Mouse (Mus musculus) CH12F3 (cell line): ENCODE data around the gene Thap11.

ENCODE experiments used
- in situ Hi-C: fragments of 300-500 bp; cut with MboI; formaldehyde crosslinking; loops from 2 replicates; pipeline ENCODE4 v1.14.3; 2020; ENCODE audit warnings: low sequenced_read_pairs

Thap11 gene

DNA sequence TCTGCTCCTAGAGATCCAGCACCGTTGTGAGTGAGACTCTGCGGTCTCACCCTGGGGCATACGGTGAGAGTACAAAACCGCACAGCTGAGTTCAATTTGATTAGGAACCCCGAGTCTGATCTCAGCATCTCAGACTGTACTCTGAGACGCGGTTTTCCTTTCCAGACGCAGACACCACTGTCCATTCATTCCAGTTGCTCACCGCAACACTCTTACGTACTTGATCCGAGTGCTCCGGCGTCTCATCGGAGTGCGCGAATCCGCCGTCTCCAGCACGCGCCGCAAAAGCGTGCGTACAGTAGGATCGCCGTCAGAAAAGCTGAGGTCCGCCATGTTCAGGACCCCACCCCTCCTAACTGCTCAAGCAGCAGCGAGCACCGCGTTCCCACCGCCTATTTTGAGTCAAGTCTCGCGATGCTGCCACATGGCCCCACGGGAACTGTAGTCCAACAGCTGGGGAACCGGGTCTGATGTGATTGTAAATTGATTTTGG lies 3.2 kb upstream of the Thap11 start:
- in situ Hi-C loops = no loop called here

DNA sequence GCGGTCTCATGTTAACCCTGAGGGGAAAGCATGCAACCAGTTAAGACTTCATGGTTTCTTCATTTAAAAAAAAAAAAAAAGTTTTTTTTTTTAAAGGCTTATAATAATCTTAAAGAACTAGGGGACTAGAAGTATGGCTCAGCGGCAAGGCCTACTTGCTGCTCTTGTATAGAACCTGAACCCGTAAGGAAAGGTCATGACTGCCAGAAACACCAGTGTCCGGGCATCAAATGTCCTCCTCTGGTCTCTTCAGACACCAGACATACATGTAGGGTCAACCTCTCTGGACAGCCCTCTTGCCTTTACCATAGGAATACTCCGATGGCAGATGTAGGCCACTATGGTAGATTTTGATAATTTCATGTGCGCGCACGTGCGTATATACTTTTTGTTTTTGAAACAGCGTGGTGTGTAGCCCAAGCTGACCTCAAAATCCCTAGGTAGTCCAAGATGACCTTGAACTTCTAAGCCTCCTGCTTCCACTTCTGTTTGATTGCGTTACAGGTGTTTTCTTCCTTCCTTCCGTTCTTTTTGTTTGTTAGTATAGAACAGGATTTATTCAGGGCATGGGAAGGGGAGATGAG lies 2.7 kb upstream of the Thap11 start:
- in situ Hi-C loops = no loop called here

DNA sequence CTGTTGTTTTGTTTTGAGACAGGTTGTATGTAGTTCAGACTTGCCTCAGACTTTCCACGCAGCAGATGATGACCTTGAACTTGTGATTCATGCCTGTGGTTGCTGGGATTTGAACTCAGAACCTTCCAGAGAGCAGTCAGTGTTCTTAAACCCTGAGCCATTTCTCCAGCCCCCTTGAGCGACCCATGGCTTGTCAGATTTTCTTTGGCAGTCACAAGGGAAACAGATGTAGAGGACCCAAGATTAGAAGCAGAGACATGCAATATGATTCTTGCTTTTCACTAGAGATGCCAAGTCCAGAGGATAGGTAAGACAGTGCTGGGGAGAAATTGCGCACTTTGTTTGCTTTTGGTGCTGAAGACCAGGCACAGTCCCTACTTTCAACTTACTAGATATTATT lies 1.8 kb upstream of the Thap11 start, which contains the start of gene Cenpt:
Gene Cenpt, minus strand, starts transcription at position 101 of the 400 bp plus-strand sequence.
- in situ Hi-C loops = no loop called here

DNA sequence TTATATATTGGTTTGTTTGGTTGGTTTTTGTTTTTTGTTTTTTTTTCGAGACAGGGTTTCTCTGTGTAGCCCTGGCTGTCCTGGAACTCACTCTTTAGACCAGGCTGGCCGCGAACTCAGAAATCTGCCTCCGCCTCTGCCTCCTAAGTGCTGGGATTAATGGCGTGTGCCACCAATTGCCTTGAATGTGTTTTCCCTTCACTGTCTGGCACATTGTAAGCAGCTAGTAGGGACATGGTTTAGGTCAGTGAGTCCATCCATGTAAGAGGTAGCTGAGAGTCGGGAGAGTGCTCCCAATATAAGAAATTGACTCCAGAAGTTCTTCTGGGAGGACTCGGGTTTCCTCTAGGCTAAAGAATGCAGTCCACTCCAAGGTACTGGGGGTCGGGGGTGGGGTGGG lies 629 bp upstream of the Thap11 start:
- in situ Hi-C loops = no loop called here

DNA sequence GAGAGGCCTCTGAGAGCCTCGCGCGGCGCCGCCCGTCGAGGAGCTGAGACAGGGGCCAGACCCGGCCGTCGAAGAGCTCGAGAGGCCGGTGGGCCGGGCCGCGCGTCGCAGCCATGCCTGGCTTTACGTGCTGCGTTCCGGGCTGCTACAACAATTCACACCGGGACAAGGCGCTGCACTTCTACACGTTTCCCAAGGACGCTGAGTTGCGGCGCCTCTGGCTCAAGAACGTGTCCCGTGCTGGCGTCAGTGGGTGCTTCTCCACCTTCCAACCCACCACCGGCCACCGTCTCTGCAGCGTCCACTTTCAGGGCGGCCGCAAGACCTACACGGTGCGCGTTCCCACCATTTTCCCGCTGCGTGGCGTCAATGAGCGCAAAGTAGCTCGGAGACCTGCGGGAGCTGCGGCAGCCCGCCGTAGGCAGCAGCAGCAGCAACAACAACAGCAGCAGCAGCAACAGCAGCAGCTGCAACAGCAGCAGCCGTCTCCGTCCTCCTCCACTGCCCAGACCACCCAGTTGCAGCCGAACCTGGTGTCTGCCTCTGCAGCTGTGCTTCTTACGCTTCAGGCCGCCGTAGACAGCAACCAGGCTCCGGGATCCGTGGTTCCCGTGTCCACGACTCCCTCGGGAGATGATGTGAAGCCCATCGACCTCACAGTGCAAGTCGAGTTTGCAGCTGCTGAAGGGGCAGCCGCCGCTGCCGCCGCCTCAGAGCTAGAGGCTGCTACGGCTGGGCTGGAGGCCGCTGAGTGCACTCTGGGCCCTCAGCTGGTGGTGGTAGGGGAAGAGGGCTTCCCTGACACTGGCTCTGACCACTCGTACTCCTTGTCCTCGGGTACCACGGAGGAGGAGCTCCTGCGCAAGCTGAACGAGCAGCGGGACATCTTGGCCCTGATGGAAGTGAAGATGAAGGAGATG lies 576 bp downstream of the Thap11 start:
- in situ Hi-C loops = no loop called here

DNA sequence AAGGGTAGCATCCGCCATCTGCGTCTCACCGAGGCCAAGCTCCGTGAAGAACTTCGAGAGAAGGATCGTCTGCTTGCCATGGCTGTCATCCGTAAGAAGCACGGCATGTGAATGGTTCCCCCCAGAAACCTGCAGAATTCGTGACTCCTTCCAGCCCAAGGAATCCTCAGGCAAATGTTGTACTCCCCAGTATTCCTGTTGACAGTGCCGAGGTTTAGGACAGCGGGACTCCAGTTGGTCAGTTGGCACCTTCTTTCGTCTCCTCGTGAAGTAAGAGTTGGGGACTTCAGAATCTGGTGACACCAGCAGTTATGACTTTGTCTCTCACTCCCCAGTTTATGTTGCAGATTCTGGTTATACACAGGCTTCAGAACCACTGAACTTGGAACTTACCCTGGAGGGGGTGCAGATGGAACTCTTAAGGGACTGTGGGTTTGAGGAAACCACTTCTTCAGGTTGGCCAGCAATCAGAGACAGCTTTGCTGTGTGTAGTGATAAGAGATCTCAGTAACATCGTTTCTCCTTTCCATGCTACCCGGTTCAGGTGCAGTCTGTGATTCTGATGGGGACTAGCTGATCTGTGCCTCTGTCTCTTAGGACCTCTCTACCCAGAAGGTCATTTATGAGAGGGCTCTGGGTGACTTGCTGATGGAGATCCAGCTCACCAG lies 1.4 kb downstream of the Thap11 start:
- in situ Hi-C loops = no loop called here

DNA sequence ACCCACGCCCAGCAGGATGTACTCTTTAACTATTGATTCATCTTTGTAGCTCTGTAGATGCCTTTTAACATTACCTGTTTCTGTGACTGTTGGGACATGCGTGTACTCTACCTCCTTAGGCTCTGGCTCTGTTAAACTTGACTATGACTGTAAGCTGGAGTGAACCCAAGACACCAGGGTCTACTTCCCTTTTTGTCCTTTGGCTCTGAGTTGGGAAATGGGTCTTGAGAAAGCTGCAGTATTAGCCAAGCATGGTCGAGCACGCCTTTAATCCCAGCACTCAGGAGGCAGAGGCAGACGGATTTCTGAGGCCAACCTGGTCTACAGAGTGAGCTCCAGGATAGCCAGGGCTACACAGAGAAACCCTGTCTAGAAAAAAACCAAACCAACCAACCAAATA lies 3.6 kb downstream of the Thap11 start:
- in situ Hi-C loops = no loop called here

DNA sequence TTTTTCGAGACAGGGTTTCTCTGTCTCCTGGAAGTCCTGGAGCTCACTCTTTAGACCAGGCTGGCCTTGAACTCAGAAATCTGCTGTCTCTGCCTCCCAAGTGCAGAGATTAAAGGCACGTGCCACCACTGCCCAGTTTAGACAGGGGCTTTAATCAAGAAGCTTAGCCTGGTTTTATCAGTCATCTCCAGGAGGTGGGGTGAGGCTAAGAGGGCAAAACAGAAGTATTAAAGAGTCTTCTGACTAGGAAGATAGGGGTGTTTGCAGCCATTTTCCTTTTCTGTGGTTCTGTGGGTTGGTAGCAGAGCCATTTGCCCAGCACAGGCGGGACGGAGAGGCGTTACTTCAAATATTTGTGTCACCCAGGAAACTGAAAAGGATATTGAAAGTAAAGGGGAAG lies 4.4 kb downstream of the Thap11 start:
- in situ Hi-C loops = no loop called here

DNA sequence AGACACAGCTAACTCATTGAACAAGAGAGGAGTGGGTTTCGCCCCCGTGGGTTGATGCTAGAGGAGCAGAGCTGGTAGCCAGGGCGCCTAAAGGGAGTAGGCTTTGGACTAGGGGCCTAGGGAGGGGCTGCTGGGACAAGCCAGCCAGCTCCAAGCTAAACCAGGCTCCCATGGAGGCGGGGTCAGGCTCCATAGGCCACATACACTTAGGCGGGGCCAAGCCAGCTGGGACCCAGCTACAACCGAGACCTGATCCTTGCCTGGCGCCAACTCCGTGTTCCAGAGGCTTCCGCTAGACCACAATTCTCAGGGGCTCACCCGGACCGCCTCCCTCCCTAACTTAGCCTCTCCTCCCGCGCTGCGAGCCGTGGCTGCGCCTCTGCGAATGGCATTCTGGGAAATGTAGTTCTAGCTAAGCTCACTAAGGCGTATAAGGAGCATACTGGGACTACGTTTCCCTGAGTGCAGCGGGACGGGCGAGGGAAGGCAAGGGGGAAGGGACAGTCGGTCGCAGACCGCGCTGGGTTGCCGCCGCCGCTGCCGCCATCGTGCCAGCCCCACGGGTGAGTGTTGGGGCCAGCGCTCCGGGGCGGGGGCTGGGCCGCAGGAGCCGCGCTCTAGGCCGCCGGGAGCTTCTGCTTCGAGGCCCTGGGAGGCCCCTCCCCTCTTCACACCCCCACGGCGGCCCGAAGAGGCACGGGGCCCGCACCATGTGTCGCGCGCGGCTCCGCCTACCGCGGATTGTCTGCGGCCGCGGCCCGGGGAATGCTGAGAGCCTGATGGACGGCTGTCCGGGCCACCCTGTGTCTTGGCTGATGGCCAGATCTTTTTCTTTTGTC lies 5.4 kb downstream of the Thap11 start, which contains the start of gene Nutf2:
Gene Nutf2, plus strand, starts transcription at position 438 of the 839 bp plus-strand sequence.
- in situ Hi-C loops = no loop called here

DNA sequence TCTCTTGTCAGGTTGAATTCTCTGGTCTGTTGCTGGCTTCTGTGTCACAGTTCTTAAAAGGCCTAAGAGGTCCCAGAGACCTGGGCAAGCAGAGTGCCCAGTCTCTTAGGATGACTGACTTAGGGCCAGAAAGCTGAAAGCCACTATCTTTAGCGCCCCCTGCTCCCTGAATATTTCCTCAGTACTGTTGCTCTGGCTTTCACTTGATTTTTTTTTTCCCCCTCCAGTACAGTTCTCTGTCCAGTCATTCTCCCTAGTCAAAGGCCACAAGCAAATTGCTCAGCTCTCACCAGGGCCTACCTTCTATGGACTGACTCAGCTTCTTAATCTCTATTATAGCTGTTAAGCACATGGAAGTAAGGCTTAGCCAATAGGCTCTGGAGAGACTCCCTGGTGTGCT lies 7.0 kb downstream of the Thap11 start:
- in situ Hi-C loops = no loop called here

DNA sequence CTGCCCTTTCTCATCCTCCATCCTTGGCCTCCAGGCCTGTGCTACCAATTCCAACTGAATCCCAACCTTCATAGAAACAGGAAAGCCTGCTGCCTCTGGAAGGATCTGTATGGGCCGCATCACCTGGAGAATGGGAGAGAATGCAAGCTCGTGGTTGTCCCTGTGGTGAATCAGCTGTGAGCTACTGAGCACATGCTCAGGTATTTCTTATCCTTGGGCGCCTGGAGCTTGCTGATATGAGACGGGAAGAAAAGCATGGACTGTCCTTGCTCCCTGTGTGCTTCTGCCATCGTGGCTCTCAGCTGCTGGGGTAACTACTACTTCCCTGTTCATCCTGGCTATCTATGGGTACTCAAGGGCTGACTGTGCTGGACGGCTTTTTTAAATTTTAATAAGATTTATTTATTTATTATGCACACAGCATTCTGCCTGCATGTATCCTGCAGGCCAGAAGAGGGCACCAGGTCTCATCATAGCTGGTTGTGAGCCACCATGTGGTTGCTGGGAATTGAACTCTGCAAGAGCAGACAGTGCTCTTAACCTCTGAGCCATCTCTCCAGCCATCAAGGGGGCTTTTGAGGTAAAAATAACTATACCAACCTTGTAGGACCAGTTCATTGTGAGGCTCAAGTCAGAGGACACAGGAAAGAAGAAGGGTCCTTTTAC lies 11.6 kb downstream of the Thap11 start:
- in situ Hi-C loops = no loop called here

DNA sequence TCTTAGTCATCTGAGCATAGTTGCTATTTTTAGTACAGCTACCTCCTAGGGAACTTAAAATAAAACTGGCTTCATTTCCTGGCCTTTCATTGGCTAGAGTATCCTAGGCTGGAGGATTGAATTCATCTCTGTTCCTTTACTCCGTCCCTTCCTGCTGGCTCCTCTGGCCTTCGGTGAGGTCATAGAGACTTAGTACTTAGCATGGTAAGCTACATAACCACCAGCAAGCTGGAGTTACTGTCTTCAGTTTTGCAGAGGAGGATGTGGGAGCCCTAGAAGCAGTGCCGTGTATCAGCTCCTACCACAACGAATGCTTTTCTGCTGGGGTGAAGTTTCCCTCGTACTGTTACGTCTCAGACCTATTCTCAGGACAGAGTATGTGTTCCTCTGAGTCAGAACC lies 19.4 kb downstream of the Thap11 start:
- in situ Hi-C loops = no loop called here

DNA sequence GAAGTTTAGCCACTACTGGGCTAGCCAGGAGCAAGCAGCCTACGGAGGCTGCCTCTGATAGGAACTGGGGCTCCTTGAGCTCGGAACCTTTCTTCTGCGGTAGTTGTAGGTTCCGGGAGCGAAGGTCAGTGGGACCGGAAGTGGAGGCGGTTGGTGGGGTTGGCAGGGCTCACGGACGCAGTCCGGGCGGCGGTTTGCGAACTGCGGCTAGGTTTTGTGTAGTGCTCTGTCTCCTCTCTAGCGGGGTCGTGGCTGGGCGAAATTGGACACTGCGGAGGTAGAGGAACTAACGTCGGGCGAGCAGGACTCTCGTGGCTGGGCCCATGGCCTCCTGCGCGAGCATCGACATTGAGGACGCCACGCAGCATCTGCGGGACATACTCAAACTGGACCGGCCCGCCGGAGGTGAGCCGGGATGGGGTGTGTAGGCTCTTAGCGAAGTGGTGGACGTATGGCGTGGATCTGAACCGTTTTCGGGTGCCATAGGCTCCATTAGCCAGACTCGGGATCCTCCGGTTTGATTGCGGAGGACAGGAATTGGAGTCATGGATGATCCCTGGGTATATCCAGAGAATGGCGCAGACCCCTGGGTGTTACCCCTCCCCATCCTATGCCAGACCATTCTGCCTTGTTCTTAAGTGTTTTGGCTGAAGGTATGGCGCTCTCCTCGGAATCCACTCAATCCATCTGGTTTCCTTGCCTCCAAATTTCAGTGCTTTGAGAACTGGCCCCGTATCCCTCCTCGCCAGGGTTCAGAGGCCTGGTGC lies 26.0 kb downstream of the Thap11 start, which contains the start of gene Edc4:
Gene Edc4, plus strand, starts transcription at position 128 of the 767 bp plus-strand sequence.
- in situ Hi-C loops = no loop called here

DNA sequence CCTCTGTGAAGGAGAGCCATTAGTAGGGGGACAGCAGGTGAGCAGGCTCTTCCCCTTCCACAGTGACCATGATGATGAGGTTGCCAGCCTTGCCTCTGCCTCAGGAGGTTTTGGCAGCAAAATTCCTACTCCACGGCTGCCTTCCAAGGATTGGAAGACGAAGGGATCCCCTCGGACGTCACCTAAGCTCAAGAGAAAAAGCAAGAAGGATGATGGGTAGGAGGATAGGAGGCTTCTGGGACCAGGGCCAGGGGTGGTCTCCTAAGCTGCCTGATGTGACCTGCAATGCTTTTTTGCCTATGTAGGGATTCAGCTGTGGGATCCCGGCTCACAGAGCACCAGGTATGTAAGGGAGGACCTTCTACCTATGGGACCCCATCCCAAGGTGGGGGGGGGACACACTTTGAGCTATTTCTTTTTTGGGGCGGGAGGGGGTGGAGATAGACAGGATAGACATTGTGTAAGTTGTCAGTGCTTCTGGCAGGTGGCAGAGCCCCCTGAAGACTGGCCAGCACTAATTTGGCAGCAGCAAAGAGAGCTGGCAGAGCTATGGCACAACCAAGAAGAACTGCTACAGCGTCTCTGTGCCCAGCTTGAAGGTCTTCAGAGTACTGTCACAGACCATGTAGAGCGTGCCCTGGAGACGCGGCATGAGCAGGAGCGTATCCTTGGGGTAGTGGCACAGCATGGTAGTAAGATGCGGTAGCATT lies 35.0 kb downstream of the Thap11 start:
- in situ Hi-C loops = no loop called here

DNA sequence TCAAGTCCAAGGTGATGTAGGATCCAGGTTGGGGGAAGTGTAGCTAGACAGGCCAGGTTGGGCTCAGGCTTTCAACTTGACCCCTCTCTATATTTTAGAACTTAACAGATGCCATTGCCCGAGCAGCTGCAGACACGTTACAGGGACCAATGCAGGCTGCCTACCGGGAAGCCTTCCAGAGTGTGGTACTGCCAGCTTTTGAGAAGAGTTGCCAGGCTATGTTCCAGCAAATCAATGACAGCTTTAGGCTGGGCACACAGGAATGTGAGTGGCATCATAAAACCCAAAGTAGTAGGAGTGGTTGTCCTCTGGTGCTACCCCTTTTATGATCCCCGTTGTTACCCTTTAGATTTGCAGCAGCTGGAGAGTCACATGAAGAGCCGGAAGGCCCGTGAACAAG lies 35.9 kb downstream of the Thap11 start:
- in situ Hi-C loops = no loop called here

DNA sequence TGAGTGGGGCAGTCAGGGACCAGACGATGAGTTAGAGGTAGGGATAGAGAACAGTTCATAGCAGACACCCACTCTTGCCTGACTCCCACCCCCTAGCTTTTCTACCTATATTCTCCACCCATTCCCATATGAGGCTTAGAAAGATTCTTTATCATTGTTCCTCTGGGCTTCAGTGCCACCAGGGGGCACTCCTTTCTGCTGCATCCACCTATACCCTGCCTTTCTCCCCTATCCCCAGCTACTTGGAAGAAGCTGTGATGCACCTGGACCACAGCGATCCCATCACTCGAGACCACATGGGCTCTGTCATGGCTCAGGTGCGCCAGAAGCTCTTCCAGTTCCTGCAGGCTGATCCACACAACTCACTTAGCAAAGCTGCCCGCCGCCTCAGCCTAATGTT lies 37.5 kb downstream of the Thap11 start:
- in situ Hi-C loops = no loop called here

DNA sequence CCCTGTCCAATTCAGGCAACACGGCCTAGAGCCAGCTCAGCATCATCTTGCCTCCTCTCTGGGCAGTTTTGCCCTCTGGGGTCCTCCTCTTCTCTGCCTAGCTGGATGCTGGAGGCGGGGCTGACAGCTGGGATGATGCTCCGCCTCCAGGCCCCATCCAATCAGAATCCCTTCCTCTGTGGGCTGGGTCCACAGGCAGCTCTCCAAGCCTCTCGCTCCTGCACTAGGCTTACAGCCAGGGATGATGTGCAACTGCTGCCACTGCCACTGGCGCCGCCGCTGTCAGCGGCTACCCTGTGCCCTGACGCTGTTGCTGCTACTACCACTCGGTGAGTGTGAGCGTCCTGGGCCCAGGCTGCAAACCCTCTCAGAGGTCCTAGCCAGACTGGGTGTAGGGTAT lies 38.4 kb downstream of the Thap11 start, which contains the start of gene Nrn1l:
Gene Nrn1l, plus strand, starts transcription at position 229 of the 400 bp plus-strand sequence.
- in situ Hi-C loops = no loop called here

DNA sequence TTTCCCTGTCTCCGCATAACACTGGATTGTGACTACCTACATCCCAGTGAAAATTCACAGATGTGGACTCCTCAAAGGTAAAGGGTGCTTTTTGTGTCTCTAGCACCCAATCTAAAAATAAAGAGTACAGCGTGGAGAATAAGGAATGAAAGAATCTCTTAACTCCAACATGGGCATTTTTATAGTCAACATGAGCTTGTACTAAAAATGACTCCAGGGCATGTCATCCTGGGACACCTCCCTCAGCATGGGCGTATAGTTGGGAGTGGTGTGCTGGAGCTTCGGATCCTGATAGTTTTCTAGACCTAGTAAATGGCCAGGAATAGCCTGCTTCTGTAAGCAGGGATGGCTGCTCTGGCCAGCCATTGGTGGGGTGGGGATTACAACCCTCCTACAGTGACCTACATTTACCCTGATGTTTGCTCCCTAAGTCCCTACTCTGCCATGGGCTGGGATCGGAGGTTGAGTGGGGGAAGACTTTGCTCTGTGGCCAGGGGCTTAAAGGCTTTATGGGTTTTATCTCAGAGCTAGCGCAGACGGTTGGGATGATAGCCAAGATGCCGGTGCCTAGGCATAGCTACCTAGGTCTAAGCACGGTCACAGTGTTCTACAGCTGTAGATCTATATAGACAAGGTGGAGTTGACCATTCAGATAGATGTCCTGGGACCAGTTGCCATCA lies 43.0 kb downstream of the Thap11 start:
- in situ Hi-C loops = no loop called here
